Mouse (Mus musculus) liver, postnatal 0 days (tissue): ENCODE data around the gene Phf23.

Experiments
- CTCF ChIP-seq: sonication (generic); IDR thresholded peaks from 2 replicates; pipeline ENCODE4 v1.5.1; 2016; ENCODE audit warnings: antibody characterized with exemption, low read depth
- EP300 ChIP-seq: IDR thresholded peaks from 2 replicates; pipeline ENCODE4 v1.6.1; 2016; ENCODE audit warnings: antibody characterized with exemption, low read depth, mild to moderate bottlenecking

- no peak for TF ChIP-seq CTCF
- no peak for TF ChIP-seq EP300
These were observed 24.0 kb downstream of the Phf23 start for GRCm38 (mm10) chr11:70019495-70020021.
